Mouse (Mus musculus): ENCODE measurements at regions not wholly inside any gene's neighbourhood (a gene's known extent, or its start where the extent isn't known, plus 50 kb on each side); places are given as distances from the start of the nearest gene placed in this dataset.

- DNase-seq: no peak
Measured at GRCm38 (mm10) chr14:46225851-46226608, 153.2 kb upstream of the Gm15217 start.

- DNase-seq: no peak
Measured at GRCm38 (mm10) chr14:46234040-46234439, 145.2 kb upstream of the Gm15217 start.

- DNase-seq: no peak
Measured at GRCm38 (mm10) chr14:46234835-46235234, 144.4 kb upstream of the Gm15217 start.

- no peak for DNase-seq
Measured at GRCm38 (mm10) chr14:46240046-46240800, 139.0 kb upstream of the Gm15217 start.

GRCm38 (mm10) chr14:46240896-46241295, 138.3 kb upstream of the Gm15217 start:
- DNase-seq: no peak

GRCm38 (mm10) chr14:46247491-46248484, 131.4 kb upstream of the Gm15217 start:
- DNase-seq: no peak

GRCm38 (mm10) chr14:46249141-46249540, 130.1 kb upstream of the Gm15217 start:
- DNase-seq: no peak

- no peak for DNase-seq
Measured at GRCm38 (mm10) chr14:46255261-46255660, 124.0 kb upstream of the Gm15217 start.

- no peak for DNase-seq
Measured at GRCm38 (mm10) chr14:46256336-46256735, 122.9 kb upstream of the Gm15217 start.

- peak in 1 of 2 experiments; percentile 21 for DNase-seq
Measured at GRCm38 (mm10) chr14:46257311-46257710, 121.9 kb upstream of the Gm15217 start.

- no peak for DNase-seq
Measured at GRCm38 (mm10) chr14:46258551-46258950, 120.7 kb upstream of the Gm15217 start.

- no peak for DNase-seq
Measured at GRCm38 (mm10) chr14:46260291-46260980, 118.8 kb upstream of the Gm15217 start.

GRCm38 (mm10) chr14:46275455-46275854, 103.8 kb upstream of the Gm15217 start:
- no peak for DNase-seq

- no peak for DNase-seq
Measured at GRCm38 (mm10) chr14:46276926-46277831, 102.0 kb upstream of the Gm15217 start.

- DNase-seq: no peak
Measured at GRCm38 (mm10) chr14:46277832-46278611, 101.2 kb upstream of the Gm15217 start.

GRCm38 (mm10) chr14:46292398-46292797, 86.8 kb upstream of the Gm15217 start:
- DNase-seq: no peak

- no peak for DNase-seq
Measured at GRCm38 (mm10) chr14:46296275-46296674, 82.9 kb upstream of the Gm15217 start.

- no peak for DNase-seq
Measured at GRCm38 (mm10) chr14:46300546-46300945, 78.7 kb upstream of the Gm15217 start.

- no peak for DNase-seq
Measured at GRCm38 (mm10) chr14:46302601-46303000, 76.6 kb upstream of the Gm15217 start.

- DNase-seq: no peak
Measured at GRCm38 (mm10) chr14:46305267-46305666, 73.9 kb upstream of the Gm15217 start.

Measured in cerebellum, postnatal 25 days (tissue).